23 mouse cellular contexts compared by ENCODE assay signal in the genomic region with DNA sequence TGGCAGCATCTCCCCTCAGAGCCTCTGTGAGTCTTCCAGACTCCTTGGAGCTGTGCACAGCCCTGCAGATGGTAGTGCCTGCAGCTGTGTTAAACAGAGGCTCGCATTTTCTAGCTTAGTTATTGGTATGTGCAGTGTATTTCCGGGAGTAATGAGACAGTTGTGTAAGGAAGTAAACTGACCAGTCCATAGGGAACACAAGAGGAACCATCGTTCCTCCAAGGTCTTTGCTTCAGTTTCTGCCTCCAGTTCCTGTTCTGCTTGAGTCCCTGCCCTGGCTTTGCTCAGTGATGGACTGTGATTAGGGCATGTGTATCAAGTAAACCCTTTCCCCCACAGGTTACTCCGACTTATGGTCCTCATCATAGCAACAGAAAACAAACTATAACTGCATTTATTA.
DNase-seq lines count a peak whose midpoint lies in the region; ATAC-seq and TF ChIP-seq lines count a peak whose summit lies in the region.
"Had no signal": no experiment of that assay in that cellular context is flagged by ENCODE, and none has a peak within 500 bp of the region (broad histone marks: within the 10 kb centered on the region; RNA-seq: fewer than 3 reads in every experiment).

No protein-coding gene starts in this region.

- peak; percentile 66 for ATAC-seq in granulocyte monocyte progenitor cell, adult 5-6 weeks (replicated peaks; ENCODE audit: poor library complexity, severe bottlenecking)
- ATAC-seq in megakaryocyte, adult 5-6 weeks (ENCODE audit: poor library complexity, severe bottlenecking), result peak; percentile 57
- ATAC-seq in megakaryocyte progenitor cell, adult 5-6 weeks (replicated peaks; ENCODE audit: poor library complexity), result peak; percentile 20; the same call in 1 of the 2 replicates
- ATAC-seq: activated CD4-positive, CD25-positive, alpha-beta regulatory T cell, adult 4 months; CD4-positive, CD25-positive, alpha-beta regulatory T cell, adult 4 months; Patski had no signal

- TF ChIP-seq CTCF in bone marrow macrophage, adult 2 months (IDR thresholded peaks at IDR 0.05; ENCODE audit: low read depth, low read length), result no peak
- TF ChIP-seq CTCF in thymus, adult 2 months (IDR thresholded peaks at IDR 0.05; ENCODE audit: borderline replicate concordance, control insufficient read depth, extremely low read depth, insufficient read depth, low read length, poor library complexity), result no peak

- 83% methylated on average over 4 of the region's 4 CpGs for WGBS in thymus, adult 2 months

- H3K4me1 ChIP-seq in bone marrow macrophage, adult 2 months (ENCODE audit: control insufficient read depth, insufficient read depth, low read length), result peaks cover 6% of the 10 kb centered on the region
- H3K4me1 ChIP-seq in thymus, adult 2 months (replicated peaks; ENCODE audit: control insufficient read depth, insufficient read depth, low read length), result no peaks in the 10 kb centered on the region

- H3K27me3 ChIP-seq in thymus, adult 2 months (ENCODE audit: control insufficient read depth, insufficient read depth, low read length), result no peaks in the 10 kb centered on the region
- H3K27me3 ChIP-seq: CH12.LX, Patski had no signal

- H3K36me3 ChIP-seq in thymus, adult 2 months (ENCODE audit: control insufficient read depth, insufficient read depth, low read length), result no peaks in the 10 kb centered on the region
- H3K36me3 ChIP-seq: G1E had no signal

- TF ChIP-seq POLR2A in bone marrow macrophage, adult 2 months (IDR thresholded peaks at IDR 0.05; ENCODE audit: borderline replicate concordance, low read depth, low read length), result no peak
- TF ChIP-seq POLR2A in thymus, adult 2 months (IDR thresholded peaks at IDR 0.05; ENCODE audit: control insufficient read depth, extremely low read depth, insufficient read depth, low read length, poor library complexity), result no peak

- H3K4me3 ChIP-seq in bone marrow macrophage, adult 2 months (ENCODE audit: insufficient read depth, low read length), result 0 out of 2 replicates have a peak overlapping the region, but pooled peaks have one; percentile 11
- no peak overlapping the region for H3K4me3 ChIP-seq in thymus, adult 2 months (ENCODE audit: control insufficient read depth, insufficient read depth, low read length)

- no peak for DNase-seq in gastrocnemius, postnatal 4 days (ENCODE audit: low spot score in 2 of 2)
- DNase-seq in kidney, postnatal 36 days, result no peak
- DNase-seq in kidney, adult 11 months, result no peak
- DNase-seq in thymus, adult 2 months, result no peak
- DNase-seq: adrenal gland, adult 2 months; adrenal gland, adult 8-10 months; adrenal gland, postnatal 10 days; adrenal gland, postnatal 14 days; adrenal gland, postnatal 25 days; adrenal gland, postnatal 36 days; B cell, adult 2 months; cerebellum, adult 11 months; cerebellum, adult 11-12 months; cerebellum, adult 18-20 months had no signal

- H3K27ac ChIP-seq in bone marrow macrophage, adult 2 months (ENCODE audit: insufficient read depth, low read depth, low read length), result peak overlapping the region; percentile 56
- H3K27ac ChIP-seq in thymus, adult 2 months (ENCODE audit: control insufficient read depth, insufficient read depth, low read length), result no peak overlapping the region
